Mouse (Mus musculus) hindlimb bud, embryonic 11.5 days (tissue): ENCODE results near the gene Chchd10.
"Not testable (repeated sequence)": the region's sequence is repeated elsewhere in the genome, so short reads cannot be mapped to it uniquely, and the experiment has no call there.

Source experiments
- DNase-seq: peaks from one replicate; pipeline ENCODE4 v3.0.0-alpha.2; 2012; ENCODE audit warnings: low read depth, low spot score; ENCODE audit errors: extremely low spot score

The Chchd10 gene

DNA sequence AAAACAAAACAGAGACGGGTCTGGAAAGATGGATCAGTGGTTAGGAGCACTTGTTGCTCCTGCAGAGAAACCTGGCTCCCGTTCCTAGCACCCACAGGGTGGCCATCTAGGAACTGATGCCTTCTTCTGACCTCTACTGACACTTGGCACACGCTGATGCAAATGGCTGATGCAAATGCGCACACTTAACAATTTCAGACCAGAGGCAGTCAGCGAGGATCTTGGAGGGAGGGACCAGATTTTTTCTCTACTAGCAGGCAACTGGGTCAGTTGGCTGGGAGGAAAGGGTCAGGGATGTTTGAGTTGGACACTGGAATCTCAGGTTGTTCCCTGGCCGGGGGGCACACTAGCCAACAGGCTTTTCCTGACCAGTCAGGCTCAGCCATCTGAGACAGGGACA is at the start of gene Chchd10:
Gene Chchd10, plus strand, starts transcription at position 240 of the 400 bp plus-strand sequence.
- DNase-seq, result no peak

DNA sequence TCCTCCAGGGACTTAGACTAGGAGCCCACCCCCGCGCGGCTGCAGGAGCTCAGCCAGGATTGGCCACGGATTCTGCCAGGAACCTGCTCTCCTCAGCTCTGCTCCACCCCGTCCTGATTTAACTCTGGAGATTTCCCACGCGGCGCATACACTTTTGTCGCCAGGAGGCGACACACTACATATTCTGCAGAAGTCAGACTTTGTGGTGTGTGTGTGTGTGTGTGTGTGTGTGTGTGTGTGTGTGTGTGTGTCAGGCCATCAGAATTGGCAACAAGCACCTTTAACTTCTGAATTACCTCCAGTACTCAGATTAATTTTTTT is 49.7 kb upstream of the Chchd10 start:
- DNase-seq, result no peak

DNA sequence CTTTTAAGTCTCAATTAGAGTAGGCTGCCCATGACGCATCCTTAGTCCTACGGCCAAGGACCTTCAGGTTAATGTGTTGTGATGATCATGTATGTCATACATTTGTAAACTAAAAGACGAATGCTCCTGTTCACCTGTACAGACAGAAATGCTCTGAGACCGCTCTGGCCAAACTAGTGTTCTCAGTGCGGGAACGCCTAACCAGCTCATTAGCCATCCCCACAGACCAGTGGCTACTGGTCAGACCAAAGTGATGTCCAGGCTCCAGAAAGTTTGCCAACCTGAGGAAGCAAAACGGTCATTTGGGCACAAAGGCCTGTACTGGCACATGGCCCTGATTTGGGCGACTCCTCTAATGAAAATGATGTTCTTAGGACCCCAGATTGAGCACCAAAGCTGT is 48.2 kb upstream of the Chchd10 start:
- DNase-seq, result no peak

DNA sequence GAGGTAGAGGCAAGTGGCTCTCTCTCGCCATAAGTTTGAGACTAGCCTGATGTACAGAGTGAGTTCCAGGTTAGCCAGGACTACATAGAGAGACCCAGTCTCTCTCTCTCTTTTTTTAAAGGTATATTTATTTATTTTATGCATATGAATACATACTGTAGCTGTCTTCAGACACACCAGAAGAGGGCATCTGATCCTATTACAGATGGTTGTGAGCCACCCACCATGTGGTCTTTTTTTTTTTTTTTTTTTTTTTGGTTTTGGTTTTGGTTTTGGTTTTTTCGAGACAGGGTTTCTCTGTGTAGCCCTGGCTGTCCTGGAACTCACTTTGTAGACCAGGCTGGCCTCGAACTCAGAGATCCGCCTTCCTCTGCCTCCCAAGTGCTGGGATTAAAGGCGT is 45.4 kb upstream of the Chchd10 start:
- DNase-seq, result not testable (repeated sequence)

DNA sequence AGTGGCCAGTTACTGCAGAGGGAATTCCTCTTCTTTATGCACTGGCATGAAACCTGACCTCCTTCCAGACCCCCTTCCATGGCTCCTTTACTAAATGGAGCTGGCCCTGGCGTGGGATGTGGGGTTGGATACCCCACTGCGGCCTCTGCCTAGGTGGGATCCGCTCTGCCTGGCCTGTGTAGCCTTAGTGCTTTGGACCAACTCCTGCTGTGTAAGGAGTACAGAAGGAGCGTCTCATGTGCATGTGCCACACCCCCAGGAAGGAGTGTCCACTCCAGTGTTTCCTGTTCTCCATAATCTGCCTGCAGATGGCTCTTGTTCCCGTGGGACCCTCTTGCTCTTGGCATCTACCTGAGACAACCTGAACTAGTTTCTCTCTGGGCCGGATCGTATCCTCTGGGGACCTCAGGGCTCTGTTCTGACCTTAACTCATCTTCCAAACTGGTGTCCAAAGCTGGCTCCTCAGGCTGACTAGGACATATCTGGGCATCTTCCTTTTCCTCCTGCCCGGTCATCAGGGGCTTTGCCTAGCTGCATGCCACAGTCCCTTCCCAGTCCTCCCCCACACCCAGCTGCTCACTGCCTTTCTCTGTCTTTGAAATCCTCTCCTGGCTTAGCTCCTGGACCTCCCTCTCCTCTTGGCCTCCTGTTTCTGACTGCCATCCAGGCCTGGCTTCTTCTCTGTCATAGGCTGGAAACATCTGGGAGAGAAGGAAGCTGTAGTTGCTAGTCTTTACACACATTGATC is 43.4 kb upstream of the Chchd10 start:
- no peak for DNase-seq

DNA sequence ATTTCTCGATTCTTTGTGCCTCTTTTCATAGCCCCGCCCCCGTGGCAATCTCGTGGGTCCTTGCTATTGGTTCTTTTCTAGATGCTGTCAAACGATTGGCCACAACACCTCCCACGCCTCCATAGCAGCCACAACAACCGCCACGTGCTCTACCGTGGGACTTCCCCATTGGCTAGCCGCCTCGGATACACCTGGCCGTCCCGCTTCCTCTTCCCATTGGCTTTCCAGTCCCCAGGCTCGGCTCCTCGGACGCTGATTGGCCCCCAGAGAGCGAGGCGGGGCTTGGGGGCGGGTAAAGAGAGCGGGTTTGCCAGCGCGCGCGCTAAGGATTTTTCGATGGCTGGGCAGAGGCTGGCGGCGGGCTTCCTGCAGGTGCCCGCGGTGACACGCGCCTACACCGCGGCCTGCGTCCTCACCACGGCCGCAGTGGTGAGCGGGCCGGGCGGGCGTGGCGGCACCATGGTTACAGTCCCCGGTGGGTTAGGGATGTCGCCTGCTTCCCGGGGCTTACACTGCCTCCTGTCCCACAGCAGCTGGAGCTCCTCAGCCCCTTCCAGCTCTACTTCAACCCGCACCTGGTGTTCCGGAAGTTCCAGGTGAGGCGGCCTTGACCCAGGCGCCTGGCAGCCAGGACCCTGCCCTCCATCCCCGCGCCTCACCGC is 39.7 kb upstream of the Chchd10 start, which contains the start of gene Derl3:
Gene Derl3, plus strand, starts transcription at position 325 of the 662 bp plus-strand sequence.
- DNase-seq, result peak; percentile 94

DNA sequence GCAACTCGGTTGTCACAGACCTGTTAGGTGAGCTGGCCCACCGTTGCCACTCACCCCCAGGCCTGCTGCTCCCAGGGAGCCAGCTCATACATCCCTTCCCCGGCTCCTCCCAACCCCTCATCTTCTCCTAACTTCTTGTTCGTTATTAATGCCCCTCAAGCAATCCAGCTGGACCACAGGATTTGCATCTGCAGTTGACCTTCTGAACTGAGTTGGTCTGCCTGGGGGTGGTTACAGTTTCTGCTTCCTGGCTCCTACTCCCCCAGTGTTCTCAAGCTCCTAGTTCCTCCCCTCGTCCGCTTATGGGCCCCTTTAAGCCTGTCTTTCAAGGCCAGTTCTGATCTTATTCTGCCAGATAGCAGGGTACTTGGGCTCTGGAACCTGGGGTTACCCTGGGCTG is 38.3 kb upstream of the Chchd10 start:
- no peak for DNase-seq

DNA sequence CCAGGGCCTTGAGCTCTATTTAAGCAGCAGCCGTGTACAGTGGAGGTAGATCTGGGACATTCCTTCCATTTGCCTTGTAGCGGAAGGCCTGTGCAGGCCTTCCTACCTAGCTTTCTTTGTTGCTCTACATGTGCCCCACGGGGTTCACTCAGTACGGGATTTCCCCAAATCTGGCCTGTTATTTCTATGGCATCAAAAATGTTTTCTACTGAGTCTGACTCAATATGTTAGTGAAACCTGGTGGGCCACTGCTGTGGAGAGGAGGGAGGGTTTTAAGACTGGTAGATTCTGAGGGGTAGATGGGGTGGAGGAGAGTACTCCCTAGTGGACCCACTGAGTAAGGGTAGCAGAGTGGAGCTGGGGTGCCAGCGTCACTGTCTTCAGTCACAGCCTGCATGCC is 37.2 kb upstream of the Chchd10 start:
- DNase-seq, result no peak

DNA sequence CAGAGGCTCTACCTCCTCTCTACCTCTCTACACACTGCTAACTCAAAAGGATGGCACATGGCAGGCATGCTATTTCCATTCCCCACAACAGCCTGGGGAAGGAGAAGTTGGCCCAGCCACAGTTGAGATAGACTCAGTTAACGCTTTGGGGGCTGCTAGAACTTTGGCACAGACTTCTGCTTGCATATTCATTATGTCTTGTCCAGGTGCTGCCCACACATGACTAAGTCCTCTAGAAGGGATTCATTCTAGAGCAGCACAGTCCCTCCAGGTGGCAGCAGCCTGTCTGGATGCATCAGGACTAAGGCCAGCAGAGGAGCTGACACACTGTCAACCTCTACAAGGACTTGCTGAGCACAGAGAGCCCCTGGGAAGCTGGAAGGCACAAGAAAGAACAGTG is 36.7 kb upstream of the Chchd10 start:
- DNase-seq, result no peak

DNA sequence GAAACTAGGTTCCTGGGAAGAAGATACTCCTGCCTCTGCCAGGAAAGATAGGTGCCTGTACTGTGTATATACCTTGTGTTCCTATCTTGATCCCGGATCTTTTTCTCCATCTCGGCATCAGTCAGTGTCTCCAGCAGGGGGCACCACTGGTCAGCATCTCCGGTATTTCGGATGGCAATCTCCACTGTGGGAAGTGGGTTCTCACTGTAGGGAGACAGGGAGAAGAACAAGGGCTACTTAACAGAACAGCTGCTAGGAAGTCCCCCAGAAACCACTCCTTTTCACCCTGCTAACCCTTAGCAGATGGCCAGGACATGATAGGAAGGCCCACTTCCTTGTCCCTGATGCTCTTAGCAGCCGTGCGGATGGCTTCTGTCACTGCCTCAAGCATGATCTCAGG is 35.6 kb upstream of the Chchd10 start:
- no peak for DNase-seq

DNA sequence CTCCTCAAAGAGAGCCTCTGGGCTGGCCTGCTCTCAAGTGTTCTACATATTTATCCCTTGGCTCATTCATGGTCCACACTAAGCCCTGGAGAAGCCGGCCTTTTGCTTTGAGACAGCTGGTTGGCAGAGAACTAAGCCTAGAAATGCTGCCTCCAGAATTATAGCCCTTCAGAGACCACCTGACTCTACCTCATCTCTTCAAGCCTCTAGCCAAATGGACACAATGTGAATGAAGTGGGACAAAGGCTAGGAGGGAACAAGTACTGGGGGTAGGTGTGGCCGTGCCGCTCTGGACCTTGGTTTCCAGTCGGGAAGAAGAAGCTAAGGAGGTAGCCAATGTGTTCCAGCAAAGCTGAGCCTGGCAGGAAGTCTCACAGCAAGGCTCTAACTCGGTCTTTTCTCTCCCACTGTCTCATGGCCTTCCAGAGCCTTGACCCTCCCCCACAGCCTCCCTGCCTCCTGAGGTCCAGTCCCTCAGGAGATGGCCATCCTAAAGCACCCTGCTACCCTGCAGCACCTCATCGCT is 34.8 kb upstream of the Chchd10 start:
- no peak for DNase-seq

DNA sequence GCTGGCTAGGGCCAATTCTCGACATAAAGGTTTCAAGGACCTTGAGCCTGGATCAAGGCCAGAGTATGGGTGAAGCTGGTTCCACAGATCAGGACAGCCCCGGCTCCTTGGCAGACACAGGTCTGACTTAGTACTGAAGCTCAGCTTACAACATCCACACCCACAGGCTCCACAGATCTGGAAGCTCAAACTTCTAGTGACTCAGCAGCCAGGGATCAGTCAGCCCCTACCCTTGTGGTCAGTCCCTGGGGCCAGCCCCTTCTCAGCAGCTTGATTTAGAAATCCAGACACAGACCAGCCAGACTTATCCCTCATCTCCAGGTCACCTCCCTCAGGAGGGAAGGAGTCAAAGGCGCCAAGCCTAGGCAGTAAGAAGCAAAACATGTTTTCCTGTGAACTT is 34.1 kb upstream of the Chchd10 start:
- no peak for DNase-seq

DNA sequence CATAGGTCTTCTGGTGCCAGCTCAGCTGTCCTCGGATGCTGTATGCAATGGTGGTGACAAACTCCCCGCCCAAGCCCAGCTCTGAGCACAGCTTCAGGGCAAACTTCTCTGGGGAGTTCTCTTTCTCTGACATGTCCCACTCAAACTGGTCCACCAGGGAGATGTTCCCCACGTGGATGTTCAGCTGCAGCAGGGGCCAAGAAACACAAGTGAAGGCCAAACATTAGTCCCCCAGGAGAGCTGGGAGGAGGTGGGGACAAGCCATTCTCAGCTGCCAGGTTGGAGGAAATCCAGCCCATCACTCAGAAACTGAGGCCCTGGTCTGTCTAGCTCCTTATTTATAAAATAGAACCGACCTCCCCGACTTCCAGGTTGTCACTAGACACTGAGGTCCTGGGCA is 28.5 kb upstream of the Chchd10 start:
- no peak for DNase-seq

DNA sequence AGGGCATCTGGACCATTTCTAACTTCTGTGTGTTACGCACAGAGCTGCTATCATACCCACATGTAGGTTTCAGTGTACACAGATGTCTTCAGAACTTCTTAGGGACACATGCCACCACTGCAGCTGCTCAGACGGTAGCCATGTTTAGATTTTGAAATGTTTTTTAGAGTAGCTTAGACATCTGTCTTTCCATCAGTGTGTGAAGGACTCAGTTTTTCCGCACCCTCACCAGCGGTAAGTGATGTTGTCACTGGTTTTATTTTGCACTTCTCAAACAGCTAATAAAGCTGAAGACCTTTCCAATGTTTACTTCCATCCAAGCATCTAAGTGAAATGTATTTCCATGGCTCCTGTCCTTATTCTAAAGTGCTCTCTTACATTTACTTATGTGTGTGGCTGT is 26.0 kb upstream of the Chchd10 start:
- DNase-seq, result no peak

DNA sequence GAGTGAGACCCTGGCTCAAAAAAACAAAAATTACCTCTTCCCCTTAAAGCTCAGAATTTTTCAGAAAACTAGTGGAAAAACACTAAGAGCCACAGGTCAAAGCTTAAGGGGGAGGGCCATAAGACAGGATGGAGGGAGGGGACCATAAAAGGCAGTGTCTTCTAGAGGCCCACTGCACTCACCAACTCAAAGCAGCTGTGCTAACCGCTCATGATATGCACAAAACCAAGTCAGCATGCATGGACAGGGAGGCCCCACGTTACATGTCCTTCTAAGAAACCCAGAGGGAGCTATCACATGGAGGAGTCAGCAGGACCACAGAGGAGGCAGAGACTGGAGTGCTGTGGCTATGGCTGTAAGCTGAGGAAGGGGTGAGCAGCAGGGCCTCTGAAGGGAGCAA is 22.2 kb upstream of the Chchd10 start:
- DNase-seq, result no peak

DNA sequence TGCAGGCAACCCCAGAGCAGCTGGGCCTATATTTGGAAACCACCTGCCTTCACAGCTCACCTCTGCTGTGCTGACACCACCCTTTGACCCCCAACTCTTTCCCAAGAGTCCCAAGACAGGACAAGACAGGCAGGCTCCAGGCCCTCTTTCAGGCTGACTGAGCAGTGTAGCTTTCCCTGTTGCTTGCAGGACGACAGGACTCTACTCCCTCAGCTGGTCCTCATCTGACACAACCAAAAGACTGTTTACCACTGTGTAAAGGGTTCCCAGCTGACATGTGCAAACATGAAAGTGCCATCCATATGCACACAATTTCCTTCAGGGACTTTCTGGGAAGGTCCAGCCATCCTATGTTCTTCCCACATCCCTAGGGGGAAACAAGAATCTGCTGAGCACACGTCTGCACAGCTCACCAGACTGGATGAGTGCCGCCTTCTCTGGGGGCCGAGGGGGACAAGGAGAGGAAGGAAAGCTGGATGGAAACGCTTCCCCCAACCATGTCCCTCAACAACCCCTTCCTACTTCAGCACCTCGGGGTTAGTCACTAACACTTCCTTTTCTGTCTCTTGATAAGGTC is 19.8 kb upstream of the Chchd10 start:
- DNase-seq, result no peak

DNA sequence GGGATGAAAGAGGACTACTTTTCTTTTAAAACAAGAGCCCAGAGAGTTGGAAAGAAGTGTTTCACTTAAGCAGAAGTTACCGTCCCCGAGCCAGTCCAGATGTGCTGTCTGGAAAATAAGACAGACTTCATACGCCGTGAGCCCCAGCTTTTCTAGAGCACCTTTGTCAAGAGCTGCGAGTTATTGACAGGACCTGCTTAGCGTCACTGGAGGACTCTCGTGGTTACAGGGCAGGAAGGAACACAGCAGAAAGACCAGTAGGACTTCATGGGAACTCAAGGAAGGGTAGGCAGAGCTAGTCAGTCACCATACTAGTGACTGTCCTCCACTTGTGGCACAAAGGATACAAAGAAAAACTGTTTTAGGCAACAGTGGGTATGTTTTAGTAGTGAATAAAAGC is 17.4 kb upstream of the Chchd10 start:
- DNase-seq, result no peak

DNA sequence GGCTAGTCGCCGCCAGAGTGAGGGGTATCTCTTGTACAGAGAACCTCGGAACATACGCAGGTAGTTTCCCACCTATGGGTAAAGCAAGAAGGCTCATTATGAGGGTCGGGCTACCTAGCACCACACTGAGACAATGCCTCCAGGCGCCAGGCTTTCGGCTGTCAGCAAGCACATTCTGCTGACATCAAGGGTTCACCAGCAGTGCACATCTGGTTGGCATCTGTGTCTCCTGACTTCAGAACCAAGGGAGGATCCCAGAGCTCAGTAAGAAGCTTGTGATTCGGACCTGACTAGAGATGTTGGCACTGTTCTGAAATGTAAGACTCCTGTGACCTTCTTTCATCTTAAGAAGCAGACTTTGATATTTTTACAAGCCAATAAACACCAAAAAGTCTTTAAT is 16.1 kb upstream of the Chchd10 start:
- no peak for DNase-seq

DNA sequence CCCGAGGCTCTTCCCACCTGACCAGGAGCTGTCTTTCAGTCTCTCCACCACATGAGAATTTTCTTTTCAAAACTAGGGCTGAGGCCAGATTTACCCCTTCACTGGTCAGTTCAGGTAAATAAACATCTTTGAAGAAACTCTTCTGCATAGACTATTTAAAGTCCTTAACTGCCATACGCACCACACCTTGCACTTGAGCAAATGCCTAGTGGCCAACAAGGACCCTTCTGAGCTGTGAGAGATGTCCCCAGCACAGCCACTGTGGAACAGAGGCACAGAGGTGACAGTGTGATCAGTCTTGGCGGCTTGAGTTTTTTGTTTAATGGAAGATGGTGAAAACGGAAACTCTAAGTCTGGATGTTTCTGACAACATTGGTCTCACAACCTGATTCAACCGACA is 13.9 kb upstream of the Chchd10 start:
- no peak for DNase-seq

DNA sequence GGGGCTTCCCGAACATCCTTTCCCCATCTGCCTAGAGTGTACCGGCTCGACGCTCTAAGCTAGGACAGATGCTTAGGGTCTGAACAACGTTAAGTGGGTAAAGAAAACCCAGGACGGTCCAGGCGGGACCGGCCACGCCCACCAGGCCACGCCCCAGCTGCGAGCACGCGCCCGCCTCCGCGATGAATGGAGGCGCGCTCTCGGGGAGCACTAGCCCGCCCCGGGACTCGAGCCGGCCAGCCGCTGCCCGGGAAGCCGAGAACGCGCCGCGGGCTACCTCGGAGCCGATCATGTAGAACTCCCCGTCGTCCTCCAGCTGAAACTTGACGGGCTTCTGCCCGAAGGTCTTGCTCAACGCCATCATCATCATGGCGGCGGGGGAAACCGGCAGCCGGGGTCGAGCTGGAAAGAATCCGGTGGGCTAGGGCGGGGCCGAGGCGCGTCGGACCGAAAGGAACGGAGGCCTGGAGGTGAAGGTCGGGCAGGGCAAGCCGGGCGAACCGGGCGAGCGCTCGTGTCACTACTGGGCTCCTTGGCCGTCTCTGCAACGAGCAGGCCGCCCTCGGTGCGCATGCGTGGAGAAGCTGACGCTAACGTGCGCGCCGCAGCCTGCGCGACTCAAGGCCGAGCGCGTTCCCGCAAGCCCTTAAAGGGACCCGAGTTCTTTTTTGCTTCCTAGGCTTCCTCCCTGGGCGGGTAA is 11.8 kb upstream of the Chchd10 start, which contains the start of gene Smarcb1:
Gene Smarcb1, minus strand, starts transcription at position 592 of the 700 bp plus-strand sequence.
- no peak for DNase-seq

DNA sequence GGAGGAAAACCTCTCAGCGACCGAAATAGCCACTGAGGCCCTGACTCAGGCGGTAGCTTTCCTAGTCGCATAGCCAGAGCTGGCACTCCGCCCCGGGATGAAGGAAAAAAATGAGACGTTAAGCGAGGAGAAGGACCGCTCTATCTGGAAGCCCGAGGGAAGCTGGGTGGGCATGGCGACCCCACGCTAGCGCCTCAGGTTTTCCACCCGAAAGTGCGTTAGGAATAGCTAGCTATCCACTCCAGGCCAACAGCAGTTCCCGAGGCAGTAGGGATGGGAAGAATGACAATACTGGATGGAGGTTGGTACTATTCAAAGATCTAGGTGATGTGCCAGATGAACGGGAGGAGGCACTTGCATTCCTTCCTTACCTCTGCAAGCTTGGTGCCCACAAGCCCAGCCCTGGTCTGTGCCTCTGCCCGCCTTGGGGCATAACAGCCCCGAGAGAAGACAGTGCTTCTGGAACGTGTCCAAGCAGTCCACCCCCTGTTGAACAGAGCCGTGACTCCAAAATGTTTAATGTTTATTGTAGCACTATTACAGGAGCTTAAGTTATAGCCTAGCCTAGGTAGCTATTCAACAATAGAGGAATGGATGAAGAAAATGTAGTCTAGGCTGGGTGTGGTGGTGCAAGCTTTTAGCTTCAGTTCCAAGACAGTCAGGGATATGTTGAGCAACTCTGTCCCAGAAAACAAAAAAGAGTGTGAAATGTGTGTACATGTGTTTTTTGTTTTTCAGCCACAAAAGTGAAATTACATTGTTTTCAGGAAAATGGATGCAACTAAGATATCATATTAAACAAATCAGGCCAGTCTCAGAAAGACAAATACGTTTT is 11.0 kb upstream of the Chchd10 start:
- no peak for DNase-seq
